Mouse (Mus musculus): ENCODE measurements around the gene Mrps26.
"Not testable (repeated sequence)": the region's sequence is repeated elsewhere in the genome, so short reads cannot be mapped to it uniquely, and the experiment has no call there.

The Mrps26 gene

DNA sequence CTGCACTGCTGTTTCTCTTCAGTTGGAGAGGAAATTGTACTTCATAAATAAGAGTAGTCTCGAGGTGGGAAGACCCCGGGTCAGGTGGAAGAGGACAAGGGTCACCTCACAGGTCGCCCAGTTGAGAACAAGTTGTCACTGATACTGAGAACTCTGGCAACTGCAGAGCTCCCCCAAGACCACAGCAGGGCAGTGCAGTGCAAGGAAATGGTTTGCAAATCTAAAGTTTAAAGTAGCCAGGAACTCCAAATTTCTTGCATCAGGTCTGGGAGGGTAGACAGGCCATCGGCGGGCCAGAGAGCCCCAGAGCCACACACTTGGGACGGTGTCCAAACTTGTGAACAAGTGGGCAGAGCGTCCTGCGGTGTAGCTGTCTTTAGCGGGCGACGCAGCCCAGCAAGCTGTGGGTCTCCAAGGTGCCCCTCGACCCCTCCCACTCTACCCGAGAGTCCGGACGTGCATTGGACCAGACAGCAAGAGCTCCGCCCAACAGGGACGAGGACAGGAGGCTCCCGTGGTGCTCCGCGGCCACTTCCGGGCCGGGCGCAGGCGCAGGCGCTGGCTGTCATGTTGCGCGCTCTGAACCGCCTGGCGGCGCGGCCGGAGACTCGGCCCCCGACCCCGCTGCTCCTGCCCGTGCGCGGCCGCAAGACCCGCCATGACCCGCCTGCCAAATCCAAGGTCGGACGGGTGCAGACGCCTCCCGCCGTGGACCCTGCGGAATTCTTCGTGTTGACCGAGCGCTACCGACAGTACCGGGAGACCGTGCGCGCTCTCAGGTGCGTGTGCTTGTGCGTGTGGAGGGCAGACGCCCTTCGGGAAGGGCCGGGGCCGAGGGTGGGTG, at the start of gene Mrps26:
Gene Mrps26 (plus strand): TSS at position 531 of the 844 bp plus-strand sequence.
- DNase-seq: peak; percentile 94

DNA sequence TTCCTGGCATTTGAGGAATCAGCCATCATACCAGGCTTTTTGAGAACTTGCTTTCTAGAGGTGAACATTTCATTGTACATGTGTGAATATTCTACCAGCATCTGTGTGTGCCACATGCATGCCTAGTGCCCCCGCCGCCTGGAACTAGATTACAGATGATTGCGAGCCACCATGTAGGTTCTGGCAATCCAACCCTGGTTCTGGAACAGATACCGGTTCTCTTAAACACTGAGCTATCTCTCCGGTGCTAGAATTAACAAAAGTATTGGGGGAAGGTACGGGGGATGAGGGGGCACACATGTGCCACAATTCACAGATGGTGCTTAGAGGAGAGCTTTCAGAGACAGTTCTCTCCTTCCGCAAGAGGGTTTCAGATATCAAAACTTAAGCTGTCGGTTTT, 49.6 kb upstream of the Mrps26 start:
- DNase-seq: no peak

DNA sequence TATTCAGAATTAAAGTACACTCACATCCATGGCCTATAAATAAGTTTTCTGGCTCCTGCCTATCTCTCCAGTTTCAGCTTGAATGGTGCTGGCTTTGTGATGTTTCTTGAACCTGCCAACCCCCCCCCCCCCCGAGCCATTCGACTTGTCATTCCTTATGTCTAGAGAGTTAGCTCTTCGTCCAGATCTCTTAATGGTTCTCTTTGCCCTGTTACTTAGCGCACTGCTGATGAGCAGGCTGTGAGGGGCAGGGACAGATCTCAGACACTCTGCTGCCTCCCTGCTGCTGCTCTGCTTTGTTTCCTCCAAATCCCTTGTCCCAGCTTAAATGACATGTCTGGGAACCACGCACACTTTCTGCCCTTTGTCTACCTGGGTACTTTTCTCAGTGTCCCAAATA, 47.8 kb upstream of the Mrps26 start:
- no peak for DNase-seq

DNA sequence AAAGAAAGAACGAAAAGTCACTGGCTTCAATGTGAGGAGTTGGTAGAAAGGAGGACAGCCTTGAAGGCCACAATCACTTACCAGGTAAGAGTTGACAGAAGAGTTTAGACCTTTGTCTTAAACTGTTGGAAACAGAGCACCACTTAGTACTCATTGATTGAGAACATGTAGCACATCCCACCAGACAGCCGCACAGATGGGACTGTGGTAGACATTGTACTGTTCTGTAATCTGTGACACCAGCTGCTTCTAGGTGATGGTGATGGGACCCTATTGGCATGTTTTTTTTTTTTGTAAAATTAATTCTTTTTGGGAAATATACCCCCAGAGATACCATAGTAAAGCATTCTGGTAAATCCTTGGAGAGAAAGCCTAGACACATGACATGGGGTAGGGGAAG, 41.6 kb upstream of the Mrps26 start:
- DNase-seq: no peak

DNA sequence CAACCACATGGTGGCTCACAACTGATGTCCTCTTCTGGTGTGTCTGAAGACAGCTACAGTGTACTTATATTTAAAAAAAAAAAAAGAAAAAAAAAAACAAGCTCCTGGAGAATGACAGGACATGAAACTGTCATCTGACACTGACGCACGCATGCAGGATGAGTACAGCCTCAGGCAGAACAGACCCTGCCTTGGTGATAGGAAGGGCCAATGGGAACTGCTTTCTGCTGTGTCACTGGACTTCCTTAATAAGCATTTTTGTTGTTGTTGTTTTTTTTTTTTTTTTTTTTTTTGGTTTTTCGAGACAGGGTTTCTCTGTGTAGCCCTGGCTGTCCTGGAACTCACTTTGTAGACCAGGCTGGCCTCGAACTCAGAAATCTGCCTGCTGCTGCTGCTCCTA, 38.1 kb upstream of the Mrps26 start:
- DNase-seq: not testable (repeated sequence)

DNA sequence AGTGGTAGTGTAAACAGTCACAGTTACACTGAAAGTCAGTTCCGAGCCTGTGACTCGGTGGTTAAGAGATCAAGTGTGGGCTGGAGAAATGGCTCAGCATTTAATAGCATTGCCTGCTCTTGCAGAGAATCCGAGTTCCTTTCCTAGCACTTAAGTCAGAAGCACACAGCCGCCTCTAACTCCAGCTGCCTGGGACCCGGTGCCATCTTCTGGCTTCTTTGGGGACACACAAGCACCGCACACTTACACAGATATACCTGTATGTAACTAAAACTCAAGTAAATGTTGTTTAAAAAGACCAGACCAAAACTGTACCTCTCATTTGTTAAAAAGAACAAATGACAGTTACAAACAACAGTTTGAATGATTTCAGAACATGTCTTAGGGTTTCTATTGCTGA, 35.1 kb upstream of the Mrps26 start:
- DNase-seq: no peak

DNA sequence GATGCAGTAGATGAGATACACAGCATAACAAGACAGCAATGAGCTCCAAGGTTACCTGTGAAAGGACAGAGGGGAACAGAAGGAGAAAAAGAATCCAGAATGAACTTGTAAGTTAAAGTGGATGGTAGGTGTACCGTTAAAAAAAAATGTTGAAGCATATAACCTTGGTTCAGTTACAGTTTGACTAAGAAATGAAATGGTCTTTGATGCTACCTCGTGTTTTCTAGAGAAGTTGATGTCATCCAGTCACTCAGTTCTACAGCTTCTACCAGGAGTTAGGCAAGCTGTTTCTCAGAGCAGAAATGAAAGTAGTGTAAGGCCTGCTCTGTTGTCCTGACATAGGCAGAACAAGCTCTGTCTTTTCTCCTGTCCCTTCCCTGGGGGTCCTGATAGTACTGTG, 34.3 kb upstream of the Mrps26 start:
- DNase-seq: no peak

DNA sequence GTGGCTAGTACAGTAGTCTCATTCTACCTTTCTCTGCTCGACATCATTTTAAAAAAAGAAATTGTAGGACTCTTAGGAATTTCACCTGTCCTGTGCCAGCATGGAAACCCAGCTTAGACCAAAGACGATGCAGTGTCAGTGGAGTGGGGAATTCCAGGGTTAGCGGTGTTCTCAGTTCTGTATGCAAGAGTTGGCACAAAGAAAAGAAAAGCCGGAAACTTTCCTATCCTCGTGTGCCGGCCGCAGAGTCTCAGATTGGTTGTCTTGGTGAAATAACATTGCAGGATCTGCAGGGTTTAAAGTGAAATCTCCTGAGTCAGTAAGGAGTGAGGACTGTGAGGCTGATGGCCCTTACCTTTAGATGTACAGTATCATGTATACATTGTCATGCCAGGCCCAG, 33.6 kb upstream of the Mrps26 start:
- DNase-seq: no peak

DNA sequence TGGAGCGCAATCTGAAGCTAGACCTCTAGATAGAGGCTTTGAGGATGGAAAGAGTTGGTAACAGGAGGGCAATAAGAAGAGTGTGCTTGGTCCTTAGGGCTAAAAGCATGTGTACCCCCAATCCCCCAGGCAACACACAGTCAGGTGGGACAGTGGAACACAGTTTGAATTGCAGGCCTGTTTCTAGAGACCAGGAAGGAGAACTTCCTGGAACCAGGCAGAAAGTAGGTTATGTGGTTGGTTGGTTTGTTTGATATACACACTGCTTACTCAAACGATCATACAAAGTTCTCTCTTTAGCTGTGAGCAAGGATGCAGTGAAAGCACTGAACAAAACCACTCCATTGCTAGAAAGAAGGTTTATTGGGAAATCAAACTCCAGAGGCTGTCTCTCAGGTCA, 31.3 kb upstream of the Mrps26 start:
- no peak for DNase-seq

DNA sequence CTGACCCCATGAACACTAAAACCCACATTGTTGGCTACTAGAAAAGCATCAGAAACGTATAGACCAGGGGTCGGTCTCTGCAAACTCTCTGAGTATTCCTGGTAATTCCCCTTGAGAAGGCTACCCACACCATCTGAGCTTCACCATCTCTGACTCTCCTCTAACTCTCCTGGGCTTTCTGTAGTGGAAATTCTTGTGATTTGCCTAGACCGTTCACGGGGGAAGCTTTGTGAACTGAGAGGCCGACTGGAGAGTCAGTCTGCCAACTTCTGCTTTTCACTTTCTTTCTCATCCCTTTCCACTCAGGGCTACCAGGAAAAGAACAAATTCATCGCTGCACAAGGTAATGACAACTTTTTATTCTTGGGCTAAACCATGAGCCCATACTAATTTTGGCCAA, 28.5 kb upstream of the Mrps26 start:
- no peak for DNase-seq

DNA sequence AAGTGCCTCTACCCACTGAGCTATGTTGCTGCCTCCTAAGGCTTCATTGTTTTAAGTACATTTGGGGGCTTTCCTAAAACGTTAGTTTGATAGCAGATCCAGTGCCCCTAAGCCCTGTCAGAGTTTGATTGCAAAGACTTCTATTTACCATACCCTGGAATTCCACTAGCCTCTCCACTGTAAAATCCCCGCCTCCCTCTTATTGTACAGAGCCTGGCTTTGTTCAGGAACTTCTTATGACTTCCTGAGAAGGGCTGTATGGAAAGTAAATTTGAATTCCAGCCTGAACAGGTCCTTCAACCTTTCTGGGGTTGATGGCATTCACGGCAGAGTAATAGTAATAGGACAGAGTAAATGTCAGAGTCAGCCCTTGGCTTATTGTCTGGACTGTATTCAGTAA, 26.7 kb upstream of the Mrps26 start:
- no peak for DNase-seq

DNA sequence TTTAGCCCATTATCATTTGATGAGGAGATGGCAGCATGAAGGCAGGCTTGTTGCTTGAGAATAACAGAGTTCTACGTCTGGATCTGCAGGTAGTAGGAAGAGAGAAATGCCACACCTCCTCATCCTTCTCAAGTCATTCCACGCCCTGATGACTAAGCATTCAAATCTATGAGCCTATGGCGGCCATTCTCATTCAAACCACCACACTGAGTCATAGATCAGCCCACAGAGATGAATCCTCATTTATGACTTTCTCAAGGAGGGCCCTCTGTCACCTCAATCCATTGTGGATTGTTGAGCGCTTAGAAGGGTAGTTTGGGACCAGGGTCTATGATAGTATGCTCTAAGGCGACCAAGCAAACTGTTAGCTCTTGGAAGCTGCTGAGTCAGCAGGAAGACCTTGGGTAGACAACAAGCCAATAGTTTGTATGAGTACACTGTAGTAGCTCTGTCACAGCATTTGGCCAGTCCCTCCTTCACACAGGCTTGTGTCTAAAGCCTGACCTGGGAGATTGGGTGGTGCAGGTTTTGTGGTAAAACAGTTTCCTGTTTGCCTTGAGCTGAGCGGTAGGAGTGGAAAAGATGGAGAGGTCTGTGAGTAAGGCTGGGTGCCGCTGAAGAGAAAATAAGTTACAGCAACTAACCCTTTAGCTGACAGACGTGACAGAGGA, 24.5 kb upstream of the Mrps26 start:
- DNase-seq: no peak

DNA sequence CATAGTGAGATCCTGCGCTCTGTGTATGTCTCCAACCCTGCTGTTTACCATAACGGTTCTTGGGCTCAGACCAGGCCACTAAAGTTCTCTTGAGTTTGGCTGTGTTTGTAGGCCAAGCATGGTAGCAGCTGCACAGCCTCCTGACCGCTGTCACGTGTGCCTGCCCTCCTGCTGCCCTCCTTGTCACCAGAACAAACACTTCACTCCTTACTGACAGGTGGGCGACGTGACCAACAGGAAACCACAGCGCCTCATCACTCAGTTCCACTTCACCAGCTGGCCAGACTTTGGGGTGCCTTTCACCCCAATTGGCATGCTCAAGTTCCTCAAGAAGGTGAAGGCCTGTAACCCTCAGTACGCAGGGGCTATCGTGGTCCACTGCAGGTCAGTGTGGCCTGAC, 23.3 kb upstream of the Mrps26 start:
- DNase-seq: no peak

DNA sequence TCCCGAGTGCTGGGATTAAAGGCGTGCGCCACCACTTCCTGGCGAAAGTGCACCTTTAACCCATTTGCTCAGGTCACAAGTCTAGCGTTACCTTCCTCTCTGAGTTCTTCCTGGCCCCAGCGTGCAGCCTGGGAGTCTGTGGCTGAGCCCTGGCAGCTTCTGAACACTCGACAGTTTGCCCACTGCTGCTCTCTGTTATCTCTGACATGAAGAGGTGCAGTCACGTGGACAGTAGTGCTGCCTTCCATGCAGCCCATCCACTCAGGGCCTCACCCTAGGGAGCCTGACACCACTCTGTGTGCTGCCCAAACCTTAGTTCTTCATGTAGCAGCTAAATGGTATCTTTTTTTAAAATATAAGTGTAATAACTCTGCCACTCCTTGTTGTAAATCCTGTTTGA, 16.6 kb upstream of the Mrps26 start:
- no peak for DNase-seq

DNA sequence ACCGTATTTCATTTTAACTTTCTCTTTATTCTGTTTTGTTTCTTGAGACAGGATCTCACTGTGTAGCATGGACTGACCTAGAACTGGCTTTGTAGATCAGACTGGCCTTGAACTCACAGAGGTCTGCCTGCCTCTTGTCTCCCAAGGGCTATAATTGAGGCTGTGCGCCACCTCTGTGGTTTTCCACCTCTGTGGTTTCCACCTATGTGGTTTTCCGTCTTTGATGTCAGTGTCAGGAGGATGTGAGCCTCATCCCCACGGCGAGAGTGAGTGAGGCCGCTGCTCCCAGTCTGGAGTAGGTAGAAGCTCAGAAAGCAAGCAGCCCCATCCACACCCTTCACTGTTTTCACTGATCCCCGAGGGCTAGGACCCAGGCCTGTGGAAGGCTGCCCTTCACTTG, 8.7 kb upstream of the Mrps26 start:
- DNase-seq: no peak

DNA sequence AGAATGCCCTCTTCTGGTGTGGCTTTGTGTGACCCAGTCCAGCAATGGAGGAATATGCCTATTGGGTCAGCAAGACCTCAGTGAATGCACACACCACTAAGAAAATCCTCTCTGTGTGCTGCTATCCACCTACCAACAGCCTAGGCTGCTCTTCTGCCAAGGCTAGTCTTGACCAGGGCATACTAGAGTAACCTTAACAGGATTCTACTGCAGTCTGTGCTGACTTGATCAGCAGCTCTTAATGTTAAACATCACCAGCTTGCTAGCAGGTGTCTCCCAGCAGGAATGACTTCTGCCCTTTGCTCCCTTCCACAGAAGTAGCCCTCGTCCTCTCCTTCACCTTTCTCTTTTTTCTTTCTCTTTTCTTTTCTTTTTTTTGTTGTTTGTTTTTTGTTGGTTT, 7.2 kb upstream of the Mrps26 start:
- DNase-seq: peak; percentile 27

DNA sequence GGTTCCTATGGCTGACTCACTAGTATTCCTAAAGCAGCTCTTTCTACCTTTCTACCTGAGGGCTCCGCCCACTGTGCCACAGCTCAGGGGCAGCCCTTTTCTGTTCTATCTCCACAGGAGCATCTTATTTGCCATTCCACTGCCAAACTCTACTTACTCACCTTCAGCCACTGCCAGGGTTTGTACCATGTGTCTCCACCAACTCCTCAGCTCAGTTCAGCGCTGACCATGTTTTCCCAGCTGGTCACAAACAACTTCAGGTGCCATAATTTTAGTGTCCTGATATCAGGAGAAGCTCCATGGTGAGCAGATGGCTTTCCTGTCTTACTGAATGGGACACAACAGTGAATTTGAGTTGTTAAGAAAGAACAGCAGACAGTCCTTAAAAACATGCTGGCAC, 6.1 kb upstream of the Mrps26 start:
- no peak for DNase-seq

DNA sequence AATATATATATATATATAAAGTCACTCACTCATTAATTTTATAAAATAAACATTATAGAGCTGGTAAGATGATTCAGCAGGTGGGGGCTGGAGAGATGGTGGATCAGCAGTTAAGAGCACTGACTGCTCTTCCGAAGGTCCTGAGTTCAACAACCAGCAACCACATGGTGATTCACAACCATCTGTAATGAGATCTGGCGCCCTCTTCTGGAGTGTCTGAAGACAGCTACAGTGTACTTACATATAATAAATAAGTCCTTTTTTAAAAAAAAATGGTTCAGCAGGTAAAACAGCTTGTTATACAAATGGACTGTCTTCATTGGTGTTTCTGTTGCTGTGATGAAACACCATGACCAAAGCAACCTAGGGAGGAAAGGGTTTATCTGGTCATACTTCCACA, 5.5 kb upstream of the Mrps26 start:
- no peak for DNase-seq

DNA sequence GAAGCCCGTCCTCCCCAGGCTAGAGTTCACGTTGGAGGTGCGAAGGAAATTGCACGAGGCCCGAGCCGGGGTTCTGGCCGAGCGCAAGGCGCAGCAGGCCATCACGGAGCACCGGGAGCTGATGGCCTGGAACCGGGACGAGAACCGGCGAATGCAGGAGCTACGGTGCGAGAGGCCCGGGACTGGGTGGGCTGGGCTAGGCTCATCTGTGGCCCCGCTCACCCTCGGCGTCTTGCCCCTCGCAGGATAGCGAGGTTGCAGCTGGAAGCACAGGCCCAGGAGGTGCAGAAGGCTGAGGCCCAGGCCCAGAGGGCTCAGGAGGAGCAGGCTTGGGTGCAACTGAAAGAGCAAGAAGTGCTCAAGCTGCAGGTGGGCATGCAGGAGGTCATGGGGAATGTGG, 521 bp downstream of the Mrps26 start:
- no peak for DNase-seq

DNA sequence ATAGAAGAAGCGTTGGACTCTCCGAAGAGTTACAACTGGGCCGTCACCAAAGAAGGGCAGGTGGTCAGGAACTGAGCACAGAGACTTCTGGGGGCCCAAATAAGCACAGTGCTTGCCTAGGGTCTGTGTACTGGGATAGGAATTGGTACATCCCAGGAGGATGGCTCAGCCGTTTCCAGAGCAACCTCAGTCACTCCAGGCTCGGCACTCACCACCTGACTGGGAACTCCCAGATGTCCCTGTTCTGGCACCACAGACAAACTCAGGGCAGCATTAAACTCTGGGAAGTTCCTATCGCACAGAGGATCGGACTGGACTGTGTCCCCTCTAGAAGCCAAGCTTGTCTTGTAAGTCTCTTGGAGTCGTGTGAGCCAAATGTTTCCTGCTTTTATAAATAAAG, 1.4 kb downstream of the Mrps26 start:
- DNase-seq: no peak

DNA sequence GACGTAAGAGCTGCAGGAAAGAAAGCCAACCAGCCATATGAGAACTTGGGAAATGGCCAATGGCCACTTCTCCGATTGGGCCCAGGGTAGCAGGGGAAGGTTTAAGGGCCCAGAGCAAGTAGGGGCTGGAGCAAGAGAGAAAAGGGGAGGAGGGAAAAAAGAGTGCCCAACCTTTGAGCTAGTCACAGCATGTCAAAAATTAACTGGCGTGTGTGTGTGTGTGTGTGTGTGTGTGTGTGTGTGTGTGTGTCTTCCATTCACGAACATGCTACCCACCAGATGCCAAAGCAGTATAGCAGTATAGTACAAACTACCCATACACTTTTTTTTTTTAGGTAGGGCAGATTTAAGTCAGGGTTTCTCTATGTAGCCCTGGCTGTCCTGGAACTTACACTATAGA, 5.4 kb downstream of the Mrps26 start:
- DNase-seq: peak; percentile 25

DNA sequence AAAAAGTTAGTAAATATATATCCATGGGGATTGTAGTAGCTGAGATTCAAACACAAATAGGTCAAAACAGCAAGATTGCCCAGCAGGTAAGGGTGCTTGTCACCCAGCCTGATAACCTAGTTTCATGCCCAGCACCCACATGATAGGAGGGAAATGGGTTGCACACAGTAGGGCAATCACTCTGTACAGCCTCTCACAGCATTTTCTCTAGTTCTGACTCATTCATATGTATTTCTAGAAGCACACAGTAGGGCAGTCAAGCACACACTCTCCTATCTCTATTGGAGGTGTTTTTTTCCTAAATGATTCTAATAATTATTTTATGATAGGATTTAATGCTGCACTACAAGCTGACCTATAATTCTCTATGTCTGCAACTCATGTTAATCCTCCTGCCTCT, 6.4 kb downstream of the Mrps26 start:
- no peak for DNase-seq

DNA sequence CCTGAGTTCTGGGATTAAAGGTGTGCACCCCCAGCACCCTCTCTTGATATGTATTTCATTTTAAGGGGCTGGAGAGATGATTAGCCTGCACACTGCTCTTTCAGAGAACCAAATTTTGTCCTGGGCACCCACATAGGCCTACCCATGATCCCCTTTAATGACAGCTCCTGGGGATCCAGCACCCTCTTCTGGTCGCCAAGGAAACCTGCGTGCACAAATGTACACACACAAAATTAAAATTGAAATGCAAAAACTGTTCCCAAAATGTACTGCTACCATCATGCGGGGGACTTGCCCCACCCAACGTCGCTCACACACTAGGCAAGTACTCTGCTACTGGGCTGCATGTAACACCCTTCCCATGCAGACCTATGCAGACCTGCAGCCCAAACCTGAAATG, 11.4 kb downstream of the Mrps26 start:
- no peak for DNase-seq

DNA sequence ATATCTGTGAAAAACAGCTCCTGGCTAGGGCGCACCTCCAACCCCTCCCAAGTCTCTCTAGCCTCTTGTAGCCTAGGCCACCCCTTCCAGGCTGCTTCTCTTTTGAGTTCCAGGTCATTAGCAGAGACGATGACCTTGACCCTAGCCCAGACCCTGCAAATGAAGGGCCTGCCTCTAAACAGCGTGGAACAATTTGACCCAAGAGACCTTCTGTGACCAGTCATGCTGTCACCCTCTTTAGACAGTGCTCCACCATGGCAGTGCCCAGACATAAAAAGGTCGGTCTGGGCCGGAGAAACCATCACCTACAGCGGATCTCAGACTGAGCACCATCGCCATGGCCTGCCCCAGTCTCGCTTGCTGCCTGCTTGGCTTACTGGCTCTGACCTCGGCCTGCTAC, 12.3 kb downstream of the Mrps26 start, which contains the start of gene Oxt:
Gene Oxt (plus strand): TSS at position 301 of the 400 bp plus-strand sequence.
- no peak for DNase-seq

DNA sequence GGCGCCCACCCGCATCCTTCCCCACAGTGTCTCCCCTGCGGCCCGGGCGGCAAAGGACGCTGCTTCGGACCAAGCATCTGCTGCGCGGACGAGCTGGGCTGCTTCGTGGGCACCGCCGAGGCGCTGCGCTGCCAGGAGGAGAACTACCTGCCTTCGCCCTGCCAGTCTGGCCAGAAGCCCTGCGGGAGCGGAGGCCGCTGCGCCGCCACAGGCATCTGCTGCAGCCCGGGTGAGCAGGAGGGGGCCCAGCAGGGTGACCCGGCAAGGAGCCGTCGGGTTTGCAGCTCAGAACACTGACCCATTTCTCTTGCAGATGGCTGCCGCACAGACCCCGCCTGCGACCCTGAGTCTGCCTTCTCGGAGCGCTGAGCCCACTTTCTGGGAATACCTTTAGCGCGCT, 13.0 kb downstream of the Mrps26 start:
- not testable (repeated sequence) for DNase-seq
